Comparison of ENCODE assay signal across 8 mouse cellular contexts in the genomic region with DNA sequence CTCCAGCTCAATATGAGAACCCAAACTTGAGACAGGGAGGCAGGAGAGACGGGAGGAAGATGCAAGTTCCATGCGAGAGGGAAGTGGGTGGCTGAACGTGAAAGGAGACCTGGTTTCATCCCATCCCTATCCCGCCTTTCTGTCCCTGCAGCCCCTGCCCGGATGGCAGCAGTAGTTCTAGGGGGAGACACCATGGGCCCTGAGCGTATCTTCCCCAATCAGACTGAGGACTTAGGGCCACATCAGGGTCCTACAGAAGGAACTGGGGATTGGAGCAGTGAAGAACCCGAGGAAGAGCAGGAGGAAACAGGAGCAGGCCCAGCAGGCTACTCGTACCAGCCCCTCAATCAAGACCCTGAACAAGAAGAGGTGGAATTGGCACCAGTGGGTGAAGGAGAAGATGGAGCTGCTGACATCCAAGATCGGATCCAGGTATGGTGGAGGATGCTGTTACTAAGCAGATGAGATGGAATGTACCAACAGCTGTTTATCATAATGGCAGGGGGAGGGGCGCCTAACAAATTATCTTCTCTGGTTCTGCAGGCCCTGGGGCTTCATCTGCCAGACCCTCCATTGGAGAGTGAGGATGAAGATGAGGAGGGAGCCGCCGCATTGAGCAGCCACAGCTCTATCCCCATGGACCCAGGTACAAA. TPM values are rescaled to one million over a fixed set of nuclear protein-coding genes. Genes with fewer than 3 reads are reported as not detected.
DNase-seq lines count a peak whose midpoint lies in the region; ATAC-seq lines count a peak whose summit lies in the region.

No protein-coding gene starts in this region.

- H3K4me3 ChIP-seq in forebrain, embryonic 13.5 days: peak overlapping the region; percentile 82
- H3K4me3 ChIP-seq in liver, embryonic 12.5 days: peak overlapping the region; percentile 81

- peak; percentile 69 for DNase-seq in cerebellum, adult 9-11 months
- no peak for DNase-seq in cerebellum, adult 11 months
- DNase-seq in 3T3-L1 (ENCODE audit: low read depth, low spot score): peak; percentile 23
- DNase-seq in ovary, adult 18-20 months (ENCODE audit: low spot score): no peak
- DNase-seq in gastrocnemius, postnatal 10 days: no peak

- H3K4me2 ChIP-seq in forebrain, embryonic 13.5 days: peak overlapping the region; percentile 89
- H3K4me2 ChIP-seq in liver, embryonic 12.5 days: peak overlapping the region; percentile 85

- no peaks in the 10 kb centered on the region for H3K9me3 ChIP-seq in forebrain, embryonic 13.5 days (replicated peaks)
- no peaks in the 10 kb centered on the region for H3K9me3 ChIP-seq in liver, embryonic 12.5 days (replicated peaks)

- 0 out of 2 replicates have a peak overlapping the region, but pooled peaks have one; percentile 57 for H3K27ac ChIP-seq in forebrain, embryonic 13.5 days
- H3K27ac ChIP-seq in liver, embryonic 12.5 days: peak overlapping the region; percentile 63

- ATAC-seq in forebrain, embryonic 13.5 days: no peak
- ATAC-seq in liver, embryonic 12.5 days: no peak
- ATAC-seq in erythroid progenitor cell, adult 5-6 weeks (replicated peaks; ENCODE audit: low FRiP score, poor library complexity, severe bottlenecking): no peak; the same call in 1 of the 2 replicates

- H3K36me3 ChIP-seq in forebrain, embryonic 13.5 days (ENCODE audit: poor library complexity, severe bottlenecking): peaks cover 61% of the 10 kb centered on the region
- peaks cover 64% of the 10 kb centered on the region for H3K36me3 ChIP-seq in liver, embryonic 12.5 days

- H3K27me3 ChIP-seq in forebrain, embryonic 13.5 days: no peaks in the 10 kb centered on the region
- H3K27me3 ChIP-seq in liver, embryonic 12.5 days (replicated peaks): no peaks in the 10 kb centered on the region

- H3K9ac ChIP-seq in forebrain, embryonic 13.5 days: peak overlapping the region; percentile 75
- H3K9ac ChIP-seq in liver, embryonic 12.5 days: peak overlapping the region; percentile 73

- peaks cover 32% of the 10 kb centered on the region for H3K4me1 ChIP-seq in forebrain, embryonic 13.5 days
- H3K4me1 ChIP-seq in liver, embryonic 12.5 days: peaks cover 36% of the 10 kb centered on the region

- WGBS in forebrain, embryonic 13.5 days: 25% methylated on average over 12 of the region's 12 CpGs
- 25% methylated on average over 12 of the region's 12 CpGs for WGBS in liver, embryonic 12.5 days (ENCODE audit: insufficient replicate concordance)

RNA-seq across cellular contexts. Expression of a gene that starts 0.9 kb away (rescaled TPM):
- polyA plus RNA-seq in forebrain, embryonic 13.5 days (2015; fragmentation: Nextera tagmentation; extraction: Ambion mirVana): 145 and 147 TPM in 2 replicates
- polyA plus RNA-seq in liver, embryonic 12.5 days (2016; fragmentation: Nextera tagmentation; extraction: Ambion mirVana): 83.4 and 85.0 TPM in 2 replicates
- 100 to 1,000 TPM; 183 to 187 TPM for total RNA-seq in gastrocnemius, postnatal 10 days (2021)
- 16.9 and 23.1 TPM in 2 replicates for total RNA-seq in erythroid progenitor cell, adult 5-6 weeks (2015; ENCODE audit: low replicate concordance)
- 5.1 and 17.2 TPM in 2 replicates for total RNA-seq in erythroid progenitor cell, adult 5-6 weeks (2017; ENCODE audit: low replicate concordance)

RNA-seq across cellular contexts. Expression of a gene that starts 3.0 kb away (rescaled TPM):
- 196 and 208 TPM in 2 replicates for polyA plus RNA-seq in forebrain, embryonic 13.5 days (2015; fragmentation: Nextera tagmentation; extraction: Ambion mirVana)
- 67.4 and 77.4 TPM in 2 replicates for polyA plus RNA-seq in liver, embryonic 12.5 days (2016; fragmentation: Nextera tagmentation; extraction: Ambion mirVana)
- 10 to 100 TPM; 70.0 to 81.0 TPM for total RNA-seq in gastrocnemius, postnatal 10 days (2021)
- 15.1 and 22.6 TPM in 2 replicates for total RNA-seq in erythroid progenitor cell, adult 5-6 weeks (2015; ENCODE audit: low replicate concordance)
- 4.2 and 10.9 TPM in 2 replicates for total RNA-seq in erythroid progenitor cell, adult 5-6 weeks (2017; ENCODE audit: low replicate concordance)

RNA-seq across cellular contexts. Expression of a gene that starts 7.4 kb away (rescaled TPM):
- polyA plus RNA-seq in forebrain, embryonic 13.5 days (2015; fragmentation: Nextera tagmentation; extraction: Ambion mirVana): 54.5 and 59.7 TPM in 2 replicates
- 37.0 and 37.3 TPM in 2 replicates for polyA plus RNA-seq in liver, embryonic 12.5 days (2016; fragmentation: Nextera tagmentation; extraction: Ambion mirVana)
- total RNA-seq in gastrocnemius, postnatal 10 days (2021): 10 to 100 TPM; 12.8 to 18.2 TPM
- total RNA-seq in erythroid progenitor cell, adult 5-6 weeks (2015; ENCODE audit: low replicate concordance): 2.5 TPM in 1 of 2 replicates, not detected in the other
- 8.6 and 23.7 TPM in 2 replicates for total RNA-seq in erythroid progenitor cell, adult 5-6 weeks (2017; ENCODE audit: low replicate concordance)

RNA-seq across cellular contexts. Expression of a gene that starts 23.3 kb away (rescaled TPM):
- polyA plus RNA-seq in forebrain, embryonic 13.5 days (2015; fragmentation: Nextera tagmentation; extraction: Ambion mirVana): 85.4 and 103 TPM in 2 replicates
- 48.3 and 49.1 TPM in 2 replicates for polyA plus RNA-seq in liver, embryonic 12.5 days (2016; fragmentation: Nextera tagmentation; extraction: Ambion mirVana)
- total RNA-seq in gastrocnemius, postnatal 10 days (2021): 10 to 100 TPM; 37.0 to 40.6 TPM
- total RNA-seq in erythroid progenitor cell, adult 5-6 weeks (2015; ENCODE audit: low replicate concordance): 15.1 and 18.4 TPM in 2 replicates
- 17.1 and 22.8 TPM in 2 replicates for total RNA-seq in erythroid progenitor cell, adult 5-6 weeks (2017; ENCODE audit: low replicate concordance)

RNA-seq across cellular contexts. Expression of a gene that starts 29.7 kb away (rescaled TPM):
- polyA plus RNA-seq in forebrain, embryonic 13.5 days (2015; fragmentation: Nextera tagmentation; extraction: Ambion mirVana): 18.9 and 21.3 TPM in 2 replicates
- polyA plus RNA-seq in liver, embryonic 12.5 days (2016; fragmentation: Nextera tagmentation; extraction: Ambion mirVana): 20.7 and 21.1 TPM in 2 replicates
- total RNA-seq in gastrocnemius, postnatal 10 days (2021): 10 to 100 TPM; 10.7 to 13.3 TPM
- 1.1 TPM in 1 of 2 replicates, not detected in the other for total RNA-seq in erythroid progenitor cell, adult 5-6 weeks (2015; ENCODE audit: low replicate concordance)
- total RNA-seq in erythroid progenitor cell, adult 5-6 weeks (2017; ENCODE audit: low replicate concordance): 1.8 and 4.2 TPM in 2 replicates

Comparison
In these comparisons a context has a peak if more than half of its experiments do, and no peak if none do; other contexts are left out.
1. DNase-seq: peak in cerebellum, adult 9-11 months (single experiment) and 3T3-L1 (single experiment); none in cerebellum, adult 11 months (single experiment), ovary, adult 18-20 months (single experiment) and gastrocnemius, postnatal 10 days (single experiment).
2. RNA of a gene that starts 0.9 kb away (total RNA-seq): 183 to 187 TPM in gastrocnemius, postnatal 10 days; 5.1 to 23.1 TPM in erythroid progenitor cell, adult 5-6 weeks; every median in the first group is over 4 times any median in the second.